8 mouse cellular contexts compared by ENCODE assay signal in the genomic region with DNA sequence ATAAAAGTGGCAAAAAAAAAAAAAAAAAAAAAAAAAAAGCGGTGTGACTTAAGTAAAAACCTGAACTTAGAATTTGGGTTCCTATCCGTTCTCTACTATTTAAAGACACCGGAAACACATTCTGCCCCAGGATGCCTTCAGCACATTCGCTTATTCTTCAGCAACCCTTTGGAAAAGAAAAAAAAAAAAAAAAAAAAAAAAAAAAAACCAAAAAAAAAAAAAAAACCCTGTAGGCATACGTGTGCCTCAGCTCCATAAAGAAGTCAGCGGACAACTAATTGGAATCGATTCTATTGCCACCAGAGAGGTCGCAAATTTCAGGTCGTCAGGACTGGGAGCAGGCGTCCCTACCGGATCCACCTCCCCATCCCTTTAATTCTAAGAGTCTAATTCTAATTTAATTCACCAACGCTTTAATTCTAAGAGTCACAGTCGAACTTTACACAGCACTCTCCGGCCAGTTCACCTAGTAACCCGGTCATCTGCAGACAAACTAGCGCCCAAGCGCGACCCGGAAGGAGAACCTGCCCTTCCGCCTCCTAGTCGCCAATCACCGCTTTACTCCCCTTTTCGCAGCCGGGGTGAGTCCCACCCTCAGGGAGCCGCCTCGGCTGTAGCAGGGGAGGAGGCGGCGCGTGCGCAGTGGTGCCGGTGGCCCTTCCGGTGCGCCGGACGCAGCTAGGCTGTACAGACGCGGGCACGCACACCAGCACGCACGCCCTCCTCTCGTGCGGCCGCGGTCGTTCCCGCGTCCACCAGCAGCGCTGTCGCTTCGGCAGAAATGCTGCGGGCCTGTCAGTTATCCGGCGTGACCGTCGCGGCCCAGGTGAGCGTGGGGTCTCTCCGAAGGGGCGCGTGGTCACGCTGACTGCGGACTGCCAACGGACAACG. TPM values are rescaled to one million over a fixed set of nuclear protein-coding genes. Genes with fewer than 3 reads are reported as not detected.
DNase-seq lines count a peak whose midpoint lies in the region; ATAC-seq and TF ChIP-seq lines count a peak whose summit lies in the region.

A gene (plus strand): TSS at position 642 of the 891 bp plus-strand sequence.

- no peak for TF ChIP-seq CTCF in G1E (IDR thresholded peaks at IDR 0.05; ENCODE audit: low read depth, low read length)
- peak; percentile 37 for TF ChIP-seq CTCF in layer of hippocampus, adult 2 months (conservative IDR thresholded peaks at IDR 0.05)
- no peak; the same call in none of the 2 replicates for TF ChIP-seq CTCF in lung, embryonic 14.5 days (IDR thresholded peaks at IDR 0.05; ENCODE audit: low read depth)
- 0 out of 2 replicates have a peak, but pooled peaks have one; percentile 12 for TF ChIP-seq CTCF in olfactory bulb, adult 2 months (IDR thresholded peaks at IDR 0.05; ENCODE audit: insufficient read depth, low read depth, low read length)
- peak; percentile 23; the same call in 1 of the 2 replicates for TF ChIP-seq CTCF in thymus, adult 2 months (IDR thresholded peaks at IDR 0.05; ENCODE audit: borderline replicate concordance, control insufficient read depth, extremely low read depth, insufficient read depth, low read length, poor library complexity)

- no peaks in the 10 kb centered on the region for H3K9me3 ChIP-seq in G1E (replicated peaks)
- no peaks in the 10 kb centered on the region for H3K9me3 ChIP-seq in forebrain, embryonic 16.5 days (ENCODE audit: control insufficient read depth, low read length)
- no peaks in the 10 kb centered on the region for H3K9me3 ChIP-seq in lung, embryonic 14.5 days (ENCODE audit: low read depth, low read length)

- intact Hi-C loops in heart, postnatal 36 days (cut with DNase I) = no loop called here

- peak within 1 kb of the TSS; percentile 93 for H3K27ac ChIP-seq in forebrain, embryonic 16.5 days (ENCODE audit: low read length)
- peak within 1 kb of the TSS; percentile 94 for H3K27ac ChIP-seq in layer of hippocampus, adult 2 months
- H3K27ac ChIP-seq in lung, embryonic 14.5 days (ENCODE audit: low read depth) = peak within 1 kb of the TSS; percentile 90
- peak within 1 kb of the TSS; percentile 93 for H3K27ac ChIP-seq in olfactory bulb, adult 2 months (ENCODE audit: insufficient read depth, low read depth, low read length)
- H3K27ac ChIP-seq in thymus, adult 2 months (ENCODE audit: control insufficient read depth, insufficient read depth, low read length) = peak within 1 kb of the TSS; percentile 31

- DNase-seq in G1E (ENCODE audit: low spot score) = peak; percentile 95
- peak; percentile 98 to 99 for DNase-seq in cerebellum, adult 18-20 months
- DNase-seq in heart, postnatal 36 days = peak; percentile 95 to 96
- peak; percentile 96 to 98 for DNase-seq in layer of hippocampus, adult 2 months (ENCODE audit: low spot score in 2 of 2)
- peak; percentile 98 for DNase-seq in lung, embryonic 14.5 days
- DNase-seq in thymus, adult 2 months = peak; percentile 94

- H3K4me2 ChIP-seq in forebrain, embryonic 16.5 days (ENCODE audit: low read length) = peak within 1 kb of the TSS; percentile 84
- H3K4me2 ChIP-seq in lung, embryonic 14.5 days = peak within 1 kb of the TSS; percentile 83

- ATAC-seq in G1E (ENCODE audit: extremely low read depth, insufficient number of reproducible peaks, low FRiP score, poor library complexity, severe bottlenecking) = peak; percentile 76
- peak; percentile 99 for ATAC-seq in forebrain, embryonic 16.5 days
- peak; percentile 99 for ATAC-seq in lung, embryonic 14.5 days (ENCODE audit: insufficient read depth)

- peaks cover 24% of the 10 kb centered on the region for H3K36me3 ChIP-seq in G1E (replicated peaks)
- no peaks in the 10 kb centered on the region for H3K36me3 ChIP-seq in forebrain, embryonic 16.5 days (ENCODE audit: control insufficient read depth, insufficient read depth)
- H3K36me3 ChIP-seq in lung, embryonic 14.5 days (ENCODE audit: insufficient read depth) = peaks cover 9% of the 10 kb centered on the region; the same call in 1 of the 2 replicates
- H3K36me3 ChIP-seq in thymus, adult 2 months (ENCODE audit: control insufficient read depth, insufficient read depth, low read length) = no peaks in the 10 kb centered on the region

- peak within 1 kb of the TSS; percentile 99 for H3K4me3 ChIP-seq in G1E (ENCODE audit: low read depth, low read length)
- peak within 1 kb of the TSS; percentile 91 for H3K4me3 ChIP-seq in forebrain, embryonic 16.5 days (replicated peaks; ENCODE audit: low read length)
- H3K4me3 ChIP-seq in layer of hippocampus, adult 2 months = peak within 1 kb of the TSS; percentile 79
- peak within 1 kb of the TSS; percentile 93 for H3K4me3 ChIP-seq in lung, embryonic 14.5 days (ENCODE audit: low read depth, low read length)
- H3K4me3 ChIP-seq in olfactory bulb, adult 2 months (ENCODE audit: insufficient read depth, low read depth, low read length) = peak within 1 kb of the TSS; percentile 95
- H3K4me3 ChIP-seq in thymus, adult 2 months (ENCODE audit: control insufficient read depth, insufficient read depth, low read length) = peak within 1 kb of the TSS; percentile 59

- under 1% methylated on average over 64 of the region's 64 CpGs for WGBS in forebrain, embryonic 16.5 days
- WGBS in lung, embryonic 14.5 days = under 1% methylated on average over 64 of the region's 64 CpGs
- WGBS in olfactory bulb, adult 2 months = under 1% methylated on average over 64 of the region's 64 CpGs
- under 1% methylated on average over 64 of the region's 64 CpGs for WGBS in thymus, adult 2 months

- peak; percentile 94; the same call in 1 of the 2 replicates for TF ChIP-seq POLR2A in olfactory bulb, adult 2 months (IDR thresholded peaks at IDR 0.05; ENCODE audit: insufficient read depth, low read depth, low read length)
- 0 out of 2 replicates have a peak, but pooled peaks have one; percentile 52 for TF ChIP-seq POLR2A in thymus, adult 2 months (IDR thresholded peaks at IDR 0.05; ENCODE audit: control insufficient read depth, extremely low read depth, insufficient read depth, low read length, poor library complexity)

- peaks cover 13% of the 10 kb centered on the region for H3K4me1 ChIP-seq in G1E (ENCODE audit: insufficient read depth, low read depth, low read length)
- peaks cover 14% of the 10 kb centered on the region for H3K4me1 ChIP-seq in forebrain, embryonic 16.5 days (replicated peaks; ENCODE audit: control insufficient read depth, insufficient read depth, low read length)
- H3K4me1 ChIP-seq in lung, embryonic 14.5 days (ENCODE audit: insufficient read depth) = peaks cover 5% of the 10 kb centered on the region; the same call in 1 of the 2 replicates
- H3K4me1 ChIP-seq in olfactory bulb, adult 2 months (ENCODE audit: control insufficient read depth, insufficient read depth, low read length) = no peaks in the 10 kb centered on the region
- H3K4me1 ChIP-seq in thymus, adult 2 months (replicated peaks; ENCODE audit: control insufficient read depth, insufficient read depth, low read length) = no peaks in the 10 kb centered on the region

- H3K9ac ChIP-seq in forebrain, embryonic 16.5 days (replicated peaks; ENCODE audit: low read depth, low read length) = peak within 1 kb of the TSS; percentile 80
- peak within 1 kb of the TSS; percentile 85 for H3K9ac ChIP-seq in lung, embryonic 14.5 days

- H3K27me3 ChIP-seq in G1E (ENCODE audit: insufficient read depth, low read length) = no peaks in the 10 kb centered on the region; the same call in 1 of the 2 replicates
- H3K27me3 ChIP-seq in forebrain, embryonic 16.5 days (replicated peaks; ENCODE audit: control insufficient read depth, insufficient read depth, low read length) = no peaks in the 10 kb centered on the region
- no peaks in the 10 kb centered on the region for H3K27me3 ChIP-seq in lung, embryonic 14.5 days (ENCODE audit: insufficient read depth, low read length)
- H3K27me3 ChIP-seq in thymus, adult 2 months (ENCODE audit: control insufficient read depth, insufficient read depth, low read length) = no peaks in the 10 kb centered on the region

RNA-seq across cellular contexts. Expression of the gene that starts here (rescaled TPM):
- 139 and 169 TPM in 2 replicates for total RNA-seq in G1E (2014; fragmentation: Nextera tagmentation)
- total RNA-seq in G1E (2017) = 147 and 163 TPM in 2 replicates
- 25.6 and 38.1 TPM in 2 replicates for polyA plus RNA-seq in G1E (2012)
- polyA plus RNA-seq in forebrain, embryonic 16.5 days (2015; fragmentation: Nextera tagmentation; extraction: Ambion mirVana) = 148 and 155 TPM in 2 replicates
- 100 to 1,000 TPM; 614 to 663 TPM for total RNA-seq in heart, postnatal 36 days (2021)
- 100 to 1,000 TPM; 131 to 137 TPM for total RNA-seq in layer of hippocampus, adult 2 months (2021)
- polyA plus RNA-seq in lung, embryonic 14.5 days (2014; fragmentation: Nextera tagmentation; extraction: Ambion mirVana) = 193 and 196 TPM in 2 replicates
- not detected in 2 replicates for polyA plus RNA-seq in olfactory bulb, adult 2 months (2012; ENCODE audit: insufficient read depth, insufficient read length, low replicate concordance, missing spikeins)
- polyA plus RNA-seq in thymus, adult 2 months (2012; rRNA removed) = 47.7 and 52.3 TPM in 2 replicates

Comparison
In these comparisons a context has a peak if more than half of its experiments do, and no peak if none do; other contexts are left out.
1. Peak in every context shown above with its lines: DNase-seq, ATAC-seq, H3K4me3 ChIP-seq and H3K27ac ChIP-seq.
2. CTCF ChIP-seq: peak in layer of hippocampus, adult 2 months (single experiment), olfactory bulb, adult 2 months (single experiment) and thymus, adult 2 months (single experiment); none in G1E (single experiment) and lung, embryonic 14.5 days (single experiment).
3. H3K27ac ChIP-seq: peak in every context shown above with its lines; median percentile 94 in layer of hippocampus, adult 2 months; 93 in forebrain, embryonic 16.5 days; 93 in olfactory bulb, adult 2 months; 90 in lung, embryonic 14.5 days; 31 in thymus, adult 2 months.